Mouse (Mus musculus) hindbrain, embryonic 11.5 days (tissue): ENCODE measurements at regions not wholly inside any gene's neighbourhood (a gene's known extent, or its start where the extent isn't known, plus 50 kb on each side); places are given as distances from the start of the nearest gene placed in this dataset.

Experiments used
- ATAC-seq: fragments of 200-750 bp; cut with Nextera tagmentation; 2 replicates; pipeline ENCODE4 v1.8.0; 2017; ENCODE audit warnings: mild to moderate bottlenecking, moderate TSS enrichment, moderate library complexity; ENCODE audit not compliant: low FRiP score
- DNase-seq: peaks from one replicate; pipeline ENCODE4 v3.0.0-alpha.2; 2015; ENCODE audit warnings: low spot score
- H3K27ac ChIP-seq: fragments of 300-500 bp; sonication (generic); 2 replicates; pipeline ENCODE4 v1.5.1; 2014; ENCODE audit warnings: mild to moderate bottlenecking, low read depth, low read length
- H3K27me3 ChIP-seq: fragments of 300-500 bp; sonication (generic); 2 replicates; pipeline ENCODE4 v1.6.1; 2014; ENCODE audit warnings: mild to moderate bottlenecking, low read length, moderate library complexity, mixed read lengths; ENCODE audit not compliant: control insufficient read depth, insufficient read depth
- H3K36me3 ChIP-seq: fragments of 300-500 bp; sonication (generic); 2 replicates; pipeline ENCODE4 v1.6.1; 2014; ENCODE audit warnings: mild to moderate bottlenecking, low read length, moderate library complexity, mixed read lengths; ENCODE audit not compliant: control insufficient read depth, insufficient read depth
- H3K4me1 ChIP-seq: fragments of 300-500 bp; sonication (generic); replicated peaks from 2 replicates; pipeline ENCODE4 v1.6.1; 2014; ENCODE audit warnings: low read length, mixed read lengths; ENCODE audit not compliant: control insufficient read depth, insufficient read depth
- H3K4me2 ChIP-seq: fragments of 300-500 bp; sonication (generic); replicated peaks from 2 replicates; pipeline ENCODE4 v1.6.1; 2014; ENCODE audit warnings: mild to moderate bottlenecking, low read depth, low read length
- H3K4me3 ChIP-seq: fragments of 300-500 bp; sonication (generic); 2 replicates; pipeline ENCODE4 v1.5.1; 2014; ENCODE audit warnings: low read depth, low read length
- H3K9ac ChIP-seq: fragments of 300-500 bp; sonication (generic); 2 replicates; pipeline ENCODE4 v1.6.1; 2014; ENCODE audit warnings: low read depth, low read length
- H3K9me3 ChIP-seq: fragments of 300-500 bp; sonication (generic); 2 replicates; pipeline ENCODE4 v1.6.1; 2016; ENCODE audit warnings: low read length; ENCODE audit not compliant: control insufficient read depth
- WGBS: fragments of 180-500 bp; shearing (Covaris S2); extraction: QIAGEN DNeasy Blood & Tissue Kit; methylation state at CpG from one replicate; pipeline ENCODE4 v1.1.7; 2014; 5-methylcytosine and 5-hydroxymethylcytosine counted together

DNA sequence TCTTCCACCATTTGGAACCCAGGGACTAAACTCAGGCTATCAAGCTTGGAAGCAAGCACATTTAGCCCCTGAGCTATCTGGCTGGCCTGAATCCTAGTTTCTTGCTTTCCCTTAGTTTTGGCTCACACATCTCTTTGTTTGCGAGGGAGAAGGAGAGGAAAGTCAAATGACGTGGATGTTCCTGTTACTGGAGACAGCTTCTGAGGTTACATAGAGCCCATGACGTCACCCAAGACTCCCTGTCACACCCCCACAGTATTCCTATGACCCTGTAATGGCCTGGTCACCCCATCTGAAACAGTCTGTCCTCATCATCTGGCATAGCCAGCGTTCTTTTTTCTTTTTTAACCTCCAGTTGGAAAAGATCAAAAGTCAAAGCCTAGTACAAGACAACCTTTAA, 400.1 kb upstream of the Jarid2 start:
- no peaks in the 10 kb centered on the region for H3K27me3 ChIP-seq
- H3K27ac ChIP-seq: no peak overlapping the region
- H3K4me3 ChIP-seq: no peak overlapping the region
- ATAC-seq (no peak), DNase-seq (no peak)
- H3K9ac ChIP-seq: no peak overlapping the region
- 83% methylated on average over 4 of the region's 4 CpGs for WGBS
- no peaks in the 10 kb centered on the region for H3K9me3 ChIP-seq
- H3K4me1 ChIP-seq: no peaks in the 10 kb centered on the region
- H3K36me3 ChIP-seq: no peaks in the 10 kb centered on the region
- H3K4me2 ChIP-seq: no peak overlapping the region

GRCm38 (mm10) chr13:44329701-44330100, 399.6 kb upstream of the Jarid2 start:
- no peaks in the 10 kb centered on the region for H3K36me3 ChIP-seq
- no peak overlapping the region for H3K4me2 ChIP-seq
- H3K9ac ChIP-seq: no peak overlapping the region
- ATAC-seq: no peak
- H3K27me3 ChIP-seq: no peaks in the 10 kb centered on the region
- 67% methylated on average over 10 of the region's 10 CpGs for WGBS
- no peak for DNase-seq
- no peaks in the 10 kb centered on the region for H3K4me1 ChIP-seq
- no peaks in the 10 kb centered on the region for H3K9me3 ChIP-seq
- H3K27ac ChIP-seq: no peak overlapping the region
- no peak overlapping the region for H3K4me3 ChIP-seq

DNA sequence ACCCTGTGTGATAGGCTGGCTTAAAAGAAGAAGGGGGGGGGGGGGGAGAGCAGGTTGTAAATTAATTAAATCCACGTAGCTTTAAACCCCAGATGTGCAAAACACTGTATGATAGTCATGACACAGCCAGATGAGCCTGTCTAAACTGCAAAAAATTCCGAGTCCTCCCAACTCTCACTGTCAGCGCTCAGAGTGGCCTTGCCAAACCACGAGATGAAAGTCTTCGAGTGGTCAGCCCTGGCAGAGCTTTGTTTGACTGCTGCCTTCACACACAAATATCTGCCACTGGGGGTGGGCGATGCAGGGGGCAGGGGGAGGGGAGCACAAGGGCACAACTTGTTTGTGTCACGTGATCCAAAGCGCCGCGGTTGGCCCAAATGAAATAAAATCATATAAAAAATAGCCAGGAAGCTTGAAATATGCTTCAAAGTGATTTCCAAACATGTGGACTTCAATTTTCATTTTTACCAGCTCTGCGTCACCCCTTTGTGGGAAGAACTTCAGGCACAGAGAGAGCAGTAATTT, 396.5 kb upstream of the Jarid2 start:
- WGBS: 69% methylated on average over 11 of the region's 11 CpGs
- Histone ChIP-seq H3K27me3 (no peaks in the 10 kb centered on the region), H3K9me3 (no peaks in the 10 kb centered on the region), H3K27ac (no peak overlapping the region), H3K4me3 (no peak overlapping the region), H3K36me3 (no peaks in the 10 kb centered on the region), H3K4me1 (no peaks in the 10 kb centered on the region), H3K9ac (no peak overlapping the region), H3K4me2 (no peak overlapping the region)
- ATAC-seq (no peak), DNase-seq (no peak)

- Histone ChIP-seq H3K36me3 (no peaks in the 10 kb centered on the region), H3K27ac (no peak overlapping the region), H3K27me3 (no peaks in the 10 kb centered on the region), H3K9me3 (no peaks in the 10 kb centered on the region), H3K4me1 (no peaks in the 10 kb centered on the region), H3K9ac (no peak overlapping the region), H3K4me2 (no peak overlapping the region), H3K4me3 (no peak overlapping the region)
- 53% methylated on average over 6 of the region's 6 CpGs for WGBS
- DNase-seq: no peak
- ATAC-seq: no peak
Observed at GRCm38 (mm10) chr13:44339061-44339741, 390.1 kb upstream of the Jarid2 start.

GRCm38 (mm10) chr13:44345094-44345493, 384.2 kb upstream of the Jarid2 start:
- Histone ChIP-seq H3K27me3 (no peaks in the 10 kb centered on the region), H3K27ac (no peak overlapping the region), H3K9ac (no peak overlapping the region), H3K36me3 (no peaks in the 10 kb centered on the region), H3K9me3 (no peaks in the 10 kb centered on the region), H3K4me2 (no peak overlapping the region), H3K4me3 (no peak overlapping the region), H3K4me1 (no peaks in the 10 kb centered on the region)
- no peak for ATAC-seq
- DNase-seq: no peak
- 74% methylated on average over 6 of the region's 6 CpGs for WGBS

DNA sequence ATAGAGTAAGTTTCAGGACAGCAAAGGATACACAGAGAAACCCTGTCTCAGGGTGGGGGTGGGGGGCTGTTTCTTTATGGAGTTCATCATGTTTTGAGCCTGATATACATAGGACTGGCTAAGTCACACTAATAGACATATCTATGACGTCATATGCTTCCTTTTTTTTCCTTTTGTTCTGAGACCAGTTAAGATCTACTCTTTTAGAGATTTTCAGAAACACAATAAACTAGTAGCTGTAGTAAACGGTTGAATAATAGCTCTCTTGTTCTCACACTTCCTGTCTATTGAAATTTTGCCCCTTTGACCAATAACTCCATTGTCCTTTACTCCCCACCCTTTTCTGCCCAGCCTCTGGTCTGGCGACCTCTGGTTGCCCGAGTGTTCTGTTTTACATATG, 382.6 kb upstream of the Jarid2 start:
- H3K4me2 ChIP-seq: no peak overlapping the region
- H3K27ac ChIP-seq: no peak overlapping the region
- DNase-seq: no peak
- H3K36me3 ChIP-seq: no peaks in the 10 kb centered on the region
- H3K4me3 ChIP-seq: no peak overlapping the region
- ATAC-seq: no peak
- no peaks in the 10 kb centered on the region for H3K4me1 ChIP-seq
- WGBS: 42% methylated on average over 4 of the region's 4 CpGs
- H3K27me3 ChIP-seq: no peaks in the 10 kb centered on the region
- no peak overlapping the region for H3K9ac ChIP-seq
- no peaks in the 10 kb centered on the region for H3K9me3 ChIP-seq

DNA sequence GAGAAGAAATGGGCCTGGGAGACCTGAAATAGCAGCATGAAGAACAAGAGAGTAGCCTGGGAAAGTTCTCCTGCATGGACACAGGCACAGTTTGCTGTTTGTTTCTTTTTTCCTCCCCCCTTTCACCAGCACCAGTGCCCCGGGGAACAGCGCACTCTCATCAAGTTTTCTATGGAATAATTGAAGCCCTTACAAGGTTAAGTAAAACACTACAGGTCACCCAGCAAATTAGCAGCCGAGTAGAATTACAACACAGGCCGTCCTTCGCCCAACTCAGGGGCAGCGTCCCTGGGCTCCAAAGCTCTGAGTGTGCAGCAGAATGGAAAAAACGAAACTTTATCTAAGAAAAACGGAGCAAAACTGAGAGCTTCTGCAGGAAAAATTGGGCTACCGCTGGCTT, 381.6 kb upstream of the Jarid2 start:
- Histone ChIP-seq H3K27ac (no peak overlapping the region), H3K4me2 (no peak overlapping the region), H3K4me3 (no peak overlapping the region), H3K9ac (no peak overlapping the region), H3K4me1 (no peaks in the 10 kb centered on the region), H3K9me3 (no peaks in the 10 kb centered on the region), H3K27me3 (no peaks in the 10 kb centered on the region), H3K36me3 (no peaks in the 10 kb centered on the region)
- ATAC-seq: no peak
- WGBS: 55% methylated on average over 9 of the region's 9 CpGs
- no peak for DNase-seq

DNA sequence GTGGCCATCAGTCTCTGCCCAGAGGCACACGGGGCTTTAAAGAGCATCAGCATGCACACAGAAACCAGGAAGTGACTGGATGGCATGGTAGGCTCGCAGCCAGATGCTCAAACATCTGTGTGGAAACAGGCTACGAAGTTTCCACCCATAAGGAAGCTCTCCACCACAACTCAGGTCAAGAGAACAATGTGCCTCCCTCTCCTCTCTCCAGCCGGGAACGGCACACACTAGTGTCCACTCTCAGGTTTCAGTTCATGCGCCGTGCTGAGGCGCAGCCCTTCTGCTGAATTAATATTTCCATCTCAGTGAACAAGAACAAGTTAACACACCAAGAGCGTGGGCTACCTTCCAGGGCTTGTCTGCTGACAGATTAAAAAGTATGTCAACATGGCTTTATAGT, 375.4 kb upstream of the Jarid2 start:
- DNase-seq (no peak), ATAC-seq (no peak)
- H3K9me3 ChIP-seq: no peaks in the 10 kb centered on the region
- H3K4me2 ChIP-seq: no peak overlapping the region
- no peaks in the 10 kb centered on the region for H3K27me3 ChIP-seq
- H3K4me3 ChIP-seq: no peak overlapping the region
- H3K36me3 ChIP-seq: no peaks in the 10 kb centered on the region
- no peaks in the 10 kb centered on the region for H3K4me1 ChIP-seq
- H3K9ac ChIP-seq: no peak overlapping the region
- H3K27ac ChIP-seq: no peak overlapping the region
- 37% methylated on average over 9 of the region's 9 CpGs for WGBS

GRCm38 (mm10) chr13:44355771-44356221, 373.5 kb upstream of the Jarid2 start:
- WGBS: 73% methylated on average over 12 of the region's 12 CpGs
- DNase-seq: no peak

More at GRCm38 (mm10) chr13:44355771-44356221, 373.5 kb upstream of the Jarid2 start:
- no peaks in the 10 kb centered on the region for H3K9me3 ChIP-seq
- no peak overlapping the region for H3K4me3 ChIP-seq
- H3K36me3 ChIP-seq: no peaks in the 10 kb centered on the region
- no peak overlapping the region for H3K4me2 ChIP-seq
- H3K27me3 ChIP-seq: no peaks in the 10 kb centered on the region
- no peak overlapping the region for H3K27ac ChIP-seq
- no peak for ATAC-seq
- H3K4me1 ChIP-seq: no peaks in the 10 kb centered on the region
- H3K9ac ChIP-seq: no peak overlapping the region
